Mouse (Mus musculus) limb, embryonic 11.5 days (tissue): ENCODE data around the gene Hspb1. TPM values are rescaled to one million over a fixed set of nuclear protein-coding genes. Genes with fewer than 3 reads are reported as not detected.

Experiments used
- ATAC-seq: fragments of 200-750 bp; cut with Nextera tagmentation; 2 replicates; pipeline ENCODE4 v1.8.0; 2017; ENCODE audit warnings: low read depth; ENCODE audit not compliant: insufficient number of reproducible peaks, low FRiP score, low TSS enrichment
- DNase-seq: peaks from one replicate; pipeline ENCODE4 v3.0.0-alpha.2; 2015; ENCODE audit warnings: low spot score
- H3K27ac ChIP-seq: fragments of 300-500 bp; sonication (generic); replicated peaks from 2 replicates; pipeline ENCODE4 v1.5.1; 2014; ENCODE audit warnings: low read depth, mild to moderate bottlenecking, low read length
- H3K27me3 ChIP-seq: fragments of 300-500 bp; sonication (generic); 2 replicates; pipeline ENCODE4 v1.6.1; 2014; ENCODE audit warnings: mild to moderate bottlenecking, low read length, mixed read lengths; ENCODE audit not compliant: control insufficient read depth, insufficient read depth
- H3K36me3 ChIP-seq: fragments of 300-500 bp; sonication (generic); 2 replicates; pipeline ENCODE4 v1.6.1; 2014; ENCODE audit warnings: mild to moderate bottlenecking, low read length, moderate library complexity, mixed read lengths; ENCODE audit not compliant: control insufficient read depth, insufficient read depth
- H3K4me1 ChIP-seq: fragments of 300-500 bp; sonication (generic); 2 replicates; pipeline ENCODE4 v1.6.1; 2014; ENCODE audit warnings: low read length, mixed read lengths; ENCODE audit not compliant: control insufficient read depth, insufficient read depth
- H3K4me2 ChIP-seq: fragments of 300-500 bp; sonication (generic); 2 replicates; pipeline ENCODE4 v1.6.1; 2014; ENCODE audit warnings: low read depth, mild to moderate bottlenecking, moderate library complexity; ENCODE audit not compliant: severe bottlenecking
- H3K4me3 ChIP-seq: fragments of 300-500 bp; sonication (generic); 2 replicates; pipeline ENCODE4 v1.5.1; 2014; ENCODE audit warnings: low read depth, low read length
- H3K9ac ChIP-seq: fragments of 300-500 bp; sonication (generic); 2 replicates; pipeline ENCODE4 v1.6.1; 2014; ENCODE audit warnings: mild to moderate bottlenecking, low read length
- H3K9me3 ChIP-seq: fragments of 300-500 bp; sonication (generic); 2 replicates; pipeline ENCODE4 v1.6.1; 2016; ENCODE audit warnings: low read length; ENCODE audit not compliant: control insufficient read depth
- WGBS: fragments of 180-500 bp; shearing (Covaris S2); extraction: QIAGEN DNeasy Blood & Tissue Kit; methylation state at CpG from one replicate; pipeline ENCODE4 v1.1.7; 2014; 5-methylcytosine and 5-hydroxymethylcytosine counted together
- polyA plus RNA-seq: library from polyadenylated mRNA; unstranded; fragments of >200 nt; fragmentation: Nextera tagmentation; extraction: Ambion mirVana; gene quantifications from 2 replicates; pipeline ENCODE4 v1.2.1, GENCODE M21; 2014

The Hspb1 gene
- polyA plus RNA-seq, 1 experiment from 2014 or later = 30.7 TPM

- ATAC-seq = no peak
- H3K36me3 ChIP-seq = no peaks in the 10 kb centered on the region
- 50% methylated on average over 9 of the region's 9 CpGs for WGBS
- no peak for DNase-seq
- no peak overlapping the region for H3K27ac ChIP-seq
- no peaks in the 10 kb centered on the region for H3K9me3 ChIP-seq
- H3K9ac ChIP-seq = no peak overlapping the region
- H3K27me3 ChIP-seq = peaks cover 20% of the 10 kb centered on the region
- no peak overlapping the region for H3K4me2 ChIP-seq
- H3K4me1 ChIP-seq = no peaks in the 10 kb centered on the region
- H3K4me3 ChIP-seq = no peak overlapping the region
Observed at GRCm38 (mm10) chr5:135892589-135893351, 5.1 kb downstream of the Hspb1 start.

- no peak overlapping the region for H3K9ac ChIP-seq
- H3K36me3 ChIP-seq = no peaks in the 10 kb centered on the region
- no peaks in the 10 kb centered on the region for H3K9me3 ChIP-seq
- H3K27ac ChIP-seq = no peak overlapping the region
- 85% methylated on average over 6 of the region's 6 CpGs for WGBS
- DNase-seq (no peak), ATAC-seq (no peak)
- peaks cover 3% of the 10 kb centered on the region; the same call in 1 of the 2 replicates for H3K27me3 ChIP-seq
- H3K4me1 ChIP-seq = no peaks in the 10 kb centered on the region
- H3K4me3 ChIP-seq = no peak overlapping the region
- H3K4me2 ChIP-seq = no peak overlapping the region
Observed at GRCm38 (mm10) chr5:135894958-135895357, 7.2 kb downstream of the Hspb1 start.

GRCm38 (mm10) chr5:135898028-135898427 lies 10.3 kb downstream of the Hspb1 start:
- Histone ChIP-seq H3K9me3 (no peaks in the 10 kb centered on the region), H3K4me2 (no peak overlapping the region), H3K4me1 (no peaks in the 10 kb centered on the region; the same call in 1 of the 2 replicates), H3K9ac (no peak overlapping the region), H3K27me3 (no peaks in the 10 kb centered on the region), H3K27ac (no peak overlapping the region), H3K36me3 (no peaks in the 10 kb centered on the region), H3K4me3 (no peak overlapping the region)
- DNase-seq (peak; percentile 59), ATAC-seq (no peak)
- 17% methylated on average over 3 of the region's 3 CpGs for WGBS

- H3K4me1 ChIP-seq = peaks cover 2% of the 10 kb centered on the region; the same call in 1 of the 2 replicates
- no peaks in the 10 kb centered on the region for H3K9me3 ChIP-seq
- WGBS = 85% methylated on average over 4 of the region's 4 CpGs
Observed at GRCm38 (mm10) chr5:135898995-135899394, 11.3 kb downstream of the Hspb1 start.

GRCm38 (mm10) chr5:135899833-135900232 lies 12.1 kb downstream of the Hspb1 start:
- H3K27me3 ChIP-seq = no peaks in the 10 kb centered on the region
- H3K27ac ChIP-seq = no peak overlapping the region
- H3K36me3 ChIP-seq = no peaks in the 10 kb centered on the region
- no peak overlapping the region for H3K4me3 ChIP-seq
- 65% methylated on average over 4 of the region's 4 CpGs for WGBS
- peaks cover 2% of the 10 kb centered on the region; the same call in 1 of the 2 replicates for H3K4me1 ChIP-seq
- DNase-seq (no peak), ATAC-seq (no peak)
- no peaks in the 10 kb centered on the region for H3K9me3 ChIP-seq
- no peak overlapping the region for H3K4me2 ChIP-seq
- no peak overlapping the region for H3K9ac ChIP-seq

More at GRCm38 (mm10) chr5:135898995-135899394, 11.3 kb downstream of the Hspb1 start:
- no peak overlapping the region for H3K27ac ChIP-seq
- DNase-seq (no peak), ATAC-seq (no peak)
- no peaks in the 10 kb centered on the region for H3K36me3 ChIP-seq
- H3K4me3 ChIP-seq = no peak overlapping the region
- H3K9ac ChIP-seq = no peak overlapping the region
- H3K4me2 ChIP-seq = no peak overlapping the region
- no peaks in the 10 kb centered on the region for H3K27me3 ChIP-seq

- DNase-seq (no peak), ATAC-seq (no peak)
- Histone ChIP-seq H3K27me3 (no peaks in the 10 kb centered on the region), H3K9ac (no peak overlapping the region), H3K36me3 (no peaks in the 10 kb centered on the region; the same call in 1 of the 2 replicates), H3K4me2 (no peak overlapping the region), H3K9me3 (no peaks in the 10 kb centered on the region), H3K4me3 (no peak overlapping the region), H3K4me1 (peaks cover 2% of the 10 kb centered on the region; the same call in 1 of the 2 replicates), H3K27ac (no peak overlapping the region)
- WGBS = 82% methylated on average over 3 of the region's 3 CpGs
Observed at GRCm38 (mm10) chr5:135900701-135901100, 13.0 kb downstream of the Hspb1 start.

- no peak for ATAC-seq
- H3K4me2 ChIP-seq = no peak overlapping the region
- WGBS = 59% methylated on average over 6 of the region's 6 CpGs
Observed at GRCm38 (mm10) chr5:135901354-135902095, 13.8 kb downstream of the Hspb1 start.

GRCm38 (mm10) chr5:135903058-135903457 lies 15.3 kb downstream of the Hspb1 start:
- no peak for DNase-seq
- no peaks in the 10 kb centered on the region for H3K27me3 ChIP-seq
- 28% methylated on average over 7 of the region's 7 CpGs for WGBS
- H3K4me1 ChIP-seq = peaks cover 2% of the 10 kb centered on the region; the same call in 1 of the 2 replicates
- no peak for ATAC-seq
- H3K36me3 ChIP-seq = no peaks in the 10 kb centered on the region; the same call in none of the 2 replicates
- no peak overlapping the region for H3K27ac ChIP-seq
- no peak overlapping the region for H3K9ac ChIP-seq
- peak overlapping the region; percentile 72 for H3K4me2 ChIP-seq
- H3K9me3 ChIP-seq = no peaks in the 10 kb centered on the region
- peak overlapping the region; percentile 31 for H3K4me3 ChIP-seq

More at GRCm38 (mm10) chr5:135901354-135902095, 13.8 kb downstream of the Hspb1 start:
- no peaks in the 10 kb centered on the region; the same call in 1 of the 2 replicates for H3K36me3 ChIP-seq
- no peak overlapping the region for H3K27ac ChIP-seq
- H3K9ac ChIP-seq = no peak overlapping the region
- H3K4me3 ChIP-seq = no peak overlapping the region
- H3K27me3 ChIP-seq = no peaks in the 10 kb centered on the region
- DNase-seq = no peak
- no peaks in the 10 kb centered on the region for H3K9me3 ChIP-seq
- peaks cover 2% of the 10 kb centered on the region; the same call in 1 of the 2 replicates for H3K4me1 ChIP-seq
